Mouse (Mus musculus): ENCODE measurements at regions not wholly inside any gene's neighbourhood (a gene's known extent, or its start where the extent isn't known, plus 50 kb on each side); places are given as distances from the start of the nearest gene placed in this dataset.
A peak's percentile ranks its signal among the peaks of the same experiment; 100 is the strongest.

- Histone ChIP-seq H3K4me2 (ENCODE audit: low read depth, low read length) (no peak overlapping the region), H3K27me3 (ENCODE audit: control insufficient read depth, insufficient read depth, low read depth, low read length) (no peaks in the 10 kb centered on the region), H3K27ac (ENCODE audit: low read length) (no peak overlapping the region), H3K36me3 (ENCODE audit: control insufficient read depth, insufficient read depth) (no peaks in the 10 kb centered on the region), H3K4me3 (ENCODE audit: low read depth, low read length) (no peak overlapping the region), H3K4me1 (ENCODE audit: control insufficient read depth, low read depth, low read length) (peaks cover 6% of the 10 kb centered on the region), H3K9ac (ENCODE audit: low read depth, low read length) (no peak overlapping the region), H3K9me3 (replicated peaks; ENCODE audit: control insufficient read depth, low read length) (no peaks in the 10 kb centered on the region)
- ATAC-seq (ENCODE audit: low read depth) = no peak
- WGBS (ENCODE audit: insufficient replicate concordance) = 64% methylated on average over 5 of the region's 5 CpGs
These were observed 71.2 kb upstream of the Id2 start for GRCm38 (mm10) chr12:25168213-25168545.

GRCm38 (mm10) chr12:25167504-25168212 lies 70.7 kb upstream of the Id2 start:
- Histone ChIP-seq H3K36me3 (ENCODE audit: control insufficient read depth, insufficient read depth) (no peaks in the 10 kb centered on the region), H3K4me3 (ENCODE audit: low read depth, low read length) (no peak overlapping the region), H3K27me3 (ENCODE audit: control insufficient read depth, insufficient read depth, low read depth, low read length) (no peaks in the 10 kb centered on the region), H3K4me2 (ENCODE audit: low read depth, low read length) (no peak overlapping the region), H3K9me3 (replicated peaks; ENCODE audit: control insufficient read depth, low read length) (no peaks in the 10 kb centered on the region), H3K27ac (ENCODE audit: low read length) (no peak overlapping the region), H3K9ac (ENCODE audit: low read depth, low read length) (no peak overlapping the region), H3K4me1 (ENCODE audit: control insufficient read depth, low read depth, low read length) (peaks cover 6% of the 10 kb centered on the region)
- no peak for ATAC-seq (ENCODE audit: low read depth)
- 51% methylated on average over 12 of the region's 12 CpGs for WGBS (ENCODE audit: insufficient replicate concordance)

DNA sequence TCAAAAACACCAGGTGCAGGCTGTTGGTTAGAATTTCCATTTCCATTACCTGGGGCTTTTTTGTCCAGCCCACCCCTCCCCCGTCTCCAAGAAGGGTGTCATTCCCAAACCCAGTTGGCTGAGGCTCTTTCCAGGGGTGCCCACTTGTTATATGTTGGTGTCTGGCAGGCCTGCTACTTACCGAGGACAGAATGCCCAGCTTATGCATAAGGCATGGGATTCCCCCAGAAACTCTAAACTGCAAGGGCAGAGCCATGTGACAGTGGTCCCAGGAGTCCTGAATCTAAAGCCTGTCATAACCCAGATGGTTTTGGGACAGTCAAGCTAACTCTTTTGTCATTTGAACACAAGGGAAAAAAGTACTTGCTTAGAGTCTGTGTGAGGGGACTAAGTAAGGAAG lies 69.6 kb upstream of the Id2 start:
- Histone ChIP-seq H3K27me3 (ENCODE audit: control insufficient read depth, insufficient read depth, low read depth, low read length) (no peaks in the 10 kb centered on the region), H3K9ac (ENCODE audit: low read depth, low read length) (no peak overlapping the region), H3K27ac (ENCODE audit: low read length) (no peak overlapping the region), H3K4me1 (ENCODE audit: control insufficient read depth, low read depth, low read length) (peaks cover 9% of the 10 kb centered on the region), H3K36me3 (ENCODE audit: control insufficient read depth, insufficient read depth) (no peaks in the 10 kb centered on the region), H3K4me3 (ENCODE audit: low read depth, low read length) (no peak overlapping the region), H3K9me3 (replicated peaks; ENCODE audit: control insufficient read depth, low read length) (no peaks in the 10 kb centered on the region), H3K4me2 (ENCODE audit: low read depth, low read length) (no peak overlapping the region)
- WGBS (ENCODE audit: insufficient replicate concordance) = 53% methylated on average over 2 of the region's 2 CpGs
- no peak for ATAC-seq (ENCODE audit: low read depth)

GRCm38 (mm10) chr12:25165650-25166049 lies 68.7 kb upstream of the Id2 start:
- Histone ChIP-seq H3K4me2 (ENCODE audit: low read depth, low read length) (no peak overlapping the region), H3K9ac (ENCODE audit: low read depth, low read length) (no peak overlapping the region), H3K27ac (ENCODE audit: low read length) (no peak overlapping the region), H3K4me3 (ENCODE audit: low read depth, low read length) (no peak overlapping the region), H3K4me1 (ENCODE audit: control insufficient read depth, low read depth, low read length) (peaks cover 9% of the 10 kb centered on the region), H3K36me3 (ENCODE audit: control insufficient read depth, insufficient read depth) (no peaks in the 10 kb centered on the region), H3K27me3 (ENCODE audit: control insufficient read depth, insufficient read depth, low read depth, low read length) (no peaks in the 10 kb centered on the region), H3K9me3 (replicated peaks; ENCODE audit: control insufficient read depth, low read length) (no peaks in the 10 kb centered on the region)
- ATAC-seq (ENCODE audit: low read depth) = 0 out of 2 replicates have a peak, but pooled peaks have one; percentile 25
- WGBS (ENCODE audit: insufficient replicate concordance) = 62% methylated on average over 3 of the region's 3 CpGs

DNA sequence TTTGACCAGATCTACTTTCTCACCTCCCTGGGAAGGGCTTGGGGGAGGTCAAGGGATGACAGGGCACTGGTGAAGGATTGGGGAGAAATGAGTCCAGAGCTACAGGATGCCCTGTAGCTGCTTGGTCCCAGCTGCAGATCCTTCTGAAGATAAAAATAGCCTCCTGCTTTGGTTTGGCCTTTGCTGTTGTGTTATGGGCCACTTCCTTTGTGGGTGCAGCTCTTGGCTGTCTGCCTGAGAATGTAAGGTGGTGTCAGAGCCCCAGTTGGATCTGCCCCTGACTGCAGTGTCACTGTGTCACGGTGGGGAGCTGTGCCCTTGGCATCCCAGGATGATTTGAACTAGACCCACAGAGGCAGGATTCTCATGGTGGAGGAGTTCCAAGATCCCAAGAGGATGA lies 67.8 kb upstream of the Id2 start:
- 15% methylated on average over 1 of the region's 1 CpGs for WGBS (ENCODE audit: insufficient replicate concordance)
- no peaks in the 10 kb centered on the region for H3K27me3 ChIP-seq (ENCODE audit: control insufficient read depth, insufficient read depth, low read depth, low read length)
- H3K4me2 ChIP-seq (ENCODE audit: low read depth, low read length) = no peak overlapping the region
- H3K4me3 ChIP-seq (ENCODE audit: low read depth, low read length) = no peak overlapping the region
- H3K36me3 ChIP-seq (ENCODE audit: control insufficient read depth, insufficient read depth) = no peaks in the 10 kb centered on the region
- no peak overlapping the region for H3K9ac ChIP-seq (ENCODE audit: low read depth, low read length)
- no peaks in the 10 kb centered on the region for H3K9me3 ChIP-seq (replicated peaks; ENCODE audit: control insufficient read depth, low read length)
- no peak for ATAC-seq (ENCODE audit: low read depth)
- peaks cover 9% of the 10 kb centered on the region for H3K4me1 ChIP-seq (ENCODE audit: control insufficient read depth, low read depth, low read length)
- no peak overlapping the region for H3K27ac ChIP-seq (ENCODE audit: low read length)

GRCm38 (mm10) chr12:25163541-25163940 lies 66.6 kb upstream of the Id2 start:
- WGBS (ENCODE audit: insufficient replicate concordance) = 38% methylated on average over 6 of the region's 6 CpGs
- ATAC-seq (ENCODE audit: low read depth) = no peak

GRCm38 (mm10) chr12:25162843-25163242 lies 65.9 kb upstream of the Id2 start:
- Histone ChIP-seq H3K4me1 (ENCODE audit: control insufficient read depth, low read depth, low read length) (peaks cover 9% of the 10 kb centered on the region), H3K4me2 (ENCODE audit: low read depth, low read length) (no peak overlapping the region), H3K27me3 (ENCODE audit: control insufficient read depth, insufficient read depth, low read depth, low read length) (no peaks in the 10 kb centered on the region), H3K4me3 (ENCODE audit: low read depth, low read length) (no peak overlapping the region), H3K36me3 (ENCODE audit: control insufficient read depth, insufficient read depth) (no peaks in the 10 kb centered on the region), H3K9me3 (replicated peaks; ENCODE audit: control insufficient read depth, low read length) (no peaks in the 10 kb centered on the region), H3K9ac (ENCODE audit: low read depth, low read length) (no peak overlapping the region), H3K27ac (ENCODE audit: low read length) (no peak overlapping the region)
- no peak for ATAC-seq (ENCODE audit: low read depth)
- WGBS (ENCODE audit: insufficient replicate concordance) = 69% methylated on average over 6 of the region's 6 CpGs

More at GRCm38 (mm10) chr12:25163541-25163940, 66.6 kb upstream of the Id2 start:
- Histone ChIP-seq H3K4me1 (ENCODE audit: control insufficient read depth, low read depth, low read length) (peaks cover 9% of the 10 kb centered on the region), H3K27ac (ENCODE audit: low read length) (no peak overlapping the region), H3K36me3 (ENCODE audit: control insufficient read depth, insufficient read depth) (no peaks in the 10 kb centered on the region), H3K9ac (ENCODE audit: low read depth, low read length) (no peak overlapping the region), H3K27me3 (ENCODE audit: control insufficient read depth, insufficient read depth, low read depth, low read length) (no peaks in the 10 kb centered on the region), H3K4me3 (ENCODE audit: low read depth, low read length) (no peak overlapping the region), H3K9me3 (replicated peaks; ENCODE audit: control insufficient read depth, low read length) (no peaks in the 10 kb centered on the region), H3K4me2 (ENCODE audit: low read depth, low read length) (no peak overlapping the region)

DNA sequence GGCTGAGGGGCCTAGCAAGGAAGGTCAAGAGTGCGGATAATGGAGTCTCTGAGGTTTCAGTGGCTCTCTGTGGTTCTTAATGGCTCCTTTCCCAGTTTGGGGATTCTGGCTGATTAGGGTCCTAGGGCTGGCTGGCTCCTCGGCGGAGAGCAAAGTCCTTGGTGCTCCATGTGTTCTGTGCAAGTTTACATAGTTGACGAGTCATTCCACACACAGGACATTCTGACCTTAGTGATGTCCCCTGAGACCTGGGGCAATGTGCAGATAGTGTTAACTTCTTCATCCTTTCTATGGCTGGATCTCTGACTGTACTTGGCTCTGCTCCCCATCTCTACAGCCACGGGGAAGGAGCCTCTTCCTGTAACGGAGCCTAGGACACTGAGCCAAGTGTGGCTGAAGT lies 65.0 kb upstream of the Id2 start:
- H3K4me2 ChIP-seq (ENCODE audit: low read depth, low read length) = no peak overlapping the region
- H3K9ac ChIP-seq (ENCODE audit: low read depth, low read length) = no peak overlapping the region
- ATAC-seq (ENCODE audit: low read depth) = peak; percentile 69
- H3K27ac ChIP-seq (ENCODE audit: low read length) = 0 out of 2 replicates have a peak overlapping the region, but pooled peaks have one; percentile 16
- 59% methylated on average over 6 of the region's 6 CpGs for WGBS (ENCODE audit: insufficient replicate concordance)
- H3K9me3 ChIP-seq (replicated peaks; ENCODE audit: control insufficient read depth, low read length) = no peaks in the 10 kb centered on the region
- no peaks in the 10 kb centered on the region for H3K36me3 ChIP-seq (ENCODE audit: control insufficient read depth, insufficient read depth)
- H3K4me3 ChIP-seq (ENCODE audit: low read depth, low read length) = no peak overlapping the region
- H3K27me3 ChIP-seq (ENCODE audit: control insufficient read depth, insufficient read depth, low read depth, low read length) = no peaks in the 10 kb centered on the region
- peaks cover 9% of the 10 kb centered on the region for H3K4me1 ChIP-seq (ENCODE audit: control insufficient read depth, low read depth, low read length)

DNA sequence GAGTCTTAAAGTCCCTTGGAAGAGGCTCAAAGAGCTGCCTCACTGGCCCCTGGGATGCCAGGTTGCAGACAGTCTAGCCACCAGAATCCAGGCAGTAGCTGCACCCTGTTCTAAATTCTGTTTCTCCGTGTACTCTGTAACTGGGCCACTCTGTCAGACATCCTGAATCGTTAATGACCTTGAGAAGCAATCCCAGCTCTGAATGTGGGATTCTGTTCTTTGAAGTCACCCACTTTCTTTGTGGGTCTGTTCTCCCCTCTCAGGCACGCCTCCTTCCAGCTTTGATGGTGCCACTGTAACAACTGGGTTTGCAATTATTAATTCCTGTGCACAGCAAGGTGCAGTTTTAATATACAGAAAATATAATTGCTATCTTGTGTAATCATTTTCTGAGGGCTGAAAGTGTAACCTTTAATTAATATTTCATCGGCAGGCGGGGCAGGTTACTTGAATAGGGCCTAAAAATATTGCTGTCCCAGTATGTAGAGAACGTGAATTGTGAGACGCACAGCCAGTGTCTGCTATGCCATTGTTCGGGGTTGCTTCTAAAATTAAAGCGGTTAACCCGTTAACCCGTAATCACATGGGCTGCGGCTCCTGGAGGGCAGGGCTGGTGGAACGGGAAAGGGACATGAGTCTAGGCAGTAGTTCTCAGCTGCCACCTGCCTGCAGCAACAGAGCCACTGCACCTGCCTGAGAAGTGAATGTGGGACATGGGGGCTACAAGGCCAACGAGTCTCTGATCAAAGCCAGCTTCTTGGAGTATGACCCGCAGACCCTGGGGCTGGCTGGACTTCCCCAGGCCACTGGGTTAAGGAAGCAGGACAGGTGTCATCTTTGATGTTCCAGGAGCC lies 64.3 kb upstream of the Id2 start:
- Histone ChIP-seq H3K4me3 (ENCODE audit: low read depth, low read length) (no peak overlapping the region), H3K4me1 (ENCODE audit: control insufficient read depth, low read depth, low read length) (peaks cover 9% of the 10 kb centered on the region), H3K27ac (ENCODE audit: low read length) (0 out of 2 replicates have a peak overlapping the region, but pooled peaks have one; percentile 16), H3K4me2 (ENCODE audit: low read depth, low read length) (no peak overlapping the region), H3K36me3 (ENCODE audit: control insufficient read depth, insufficient read depth) (no peaks in the 10 kb centered on the region), H3K9me3 (replicated peaks; ENCODE audit: control insufficient read depth, low read length) (no peaks in the 10 kb centered on the region), H3K9ac (ENCODE audit: low read depth, low read length) (no peak overlapping the region), H3K27me3 (ENCODE audit: control insufficient read depth, insufficient read depth, low read depth, low read length) (no peaks in the 10 kb centered on the region)
- 62% methylated on average over 15 of the region's 15 CpGs for WGBS (ENCODE audit: insufficient replicate concordance)
- 0 out of 2 replicates have a peak, but pooled peaks have one; percentile 40 for ATAC-seq (ENCODE audit: low read depth)
